Mouse (Mus musculus) spleen, postnatal 10 days (tissue): ENCODE measurements around the gene Adprh.
A peak's percentile ranks its signal among the peaks of the same experiment; 100 is the strongest.

Experiments
- DNase-seq, 2 experiments: peaks; one replicate each; pipeline ENCODE4 v3.0.0; 2021 to 2022; ENCODE audit warnings: low spot score in 2 of 2

Gene Adprh

GRCm38 (mm10) chr16:38398266-38398665 lies 54.2 kb downstream of the Adprh start:
- no peak for DNase-seq

DNA sequence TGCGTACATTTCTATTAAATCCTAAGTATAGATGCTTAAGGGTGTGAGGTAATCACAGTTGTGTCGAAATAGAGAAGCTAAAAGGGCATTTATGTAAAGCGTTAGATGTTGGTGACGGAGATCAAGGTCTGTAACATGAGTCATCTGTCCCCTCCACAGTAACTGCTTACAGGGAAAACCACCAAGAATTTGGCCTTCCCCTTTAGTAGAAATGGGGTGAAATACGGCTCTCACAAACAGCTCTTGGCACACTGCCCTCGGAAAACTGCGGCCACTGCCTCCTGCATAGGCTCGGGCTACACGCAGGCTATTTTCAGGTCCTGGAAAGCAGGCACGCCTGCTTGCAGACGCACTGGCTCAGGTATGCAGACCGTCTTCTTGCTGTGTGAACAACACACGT lies 56.3 kb downstream of the Adprh start:
- peak in 1 of 2 experiments; percentile 35 for DNase-seq

DNA sequence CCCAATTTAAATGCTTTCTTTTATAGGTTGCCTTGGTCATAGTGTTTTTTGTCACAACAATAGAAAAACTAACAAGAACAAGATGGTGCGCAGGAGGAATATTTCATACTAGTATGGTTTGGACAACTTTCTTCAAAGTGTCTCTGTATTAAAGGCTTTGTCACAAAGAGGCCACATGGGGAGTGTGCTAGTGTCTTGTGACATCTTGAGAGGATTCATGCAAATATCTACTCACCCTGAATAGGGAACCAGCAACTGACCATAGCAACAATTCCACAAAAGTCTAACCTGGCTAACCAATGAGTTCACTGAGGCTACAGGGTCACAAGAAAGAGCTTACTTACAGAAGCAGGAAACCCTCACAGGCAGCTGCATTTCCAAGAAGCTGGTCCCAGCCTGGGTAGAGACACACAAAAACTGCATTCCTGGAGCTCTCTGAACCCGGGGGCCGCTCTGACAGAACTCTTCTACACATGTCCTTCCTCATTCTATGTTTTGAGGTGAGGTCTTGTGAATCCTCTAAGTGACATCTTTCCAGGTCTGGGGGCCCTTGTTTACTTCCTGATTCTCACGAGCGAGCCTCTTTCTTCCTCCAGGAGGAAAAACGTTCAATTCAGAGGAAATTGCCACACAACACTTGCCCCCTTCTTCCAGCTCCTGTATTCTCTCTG lies 57.3 kb downstream of the Adprh start:
- no peak for DNase-seq

GRCm38 (mm10) chr16:38394191-38394618 lies 58.3 kb downstream of the Adprh start:
- DNase-seq, result no peak
